Mouse (Mus musculus): ENCODE results near the gene Nqo2.

DNA sequence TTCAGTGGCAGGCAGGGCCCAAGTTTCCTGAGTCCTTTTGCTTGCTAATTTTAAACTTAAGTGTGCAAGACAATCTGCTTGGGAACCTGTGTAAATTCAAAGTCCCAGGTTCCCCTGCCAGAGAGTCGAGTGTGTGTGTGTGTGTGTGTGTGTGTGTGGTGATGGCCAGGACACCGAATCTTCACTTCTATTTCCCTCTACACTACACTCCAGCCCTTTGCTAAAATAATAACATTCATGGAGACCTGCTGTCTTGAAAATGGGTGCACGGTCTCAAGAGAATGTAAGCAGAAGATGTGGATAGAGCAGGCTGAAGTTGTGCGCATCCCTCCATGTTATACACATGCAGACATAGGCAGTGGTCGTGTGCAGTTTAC, 73.6 kb downstream of the Nqo2 start:
- TF ChIP-seq CTCF (IDR thresholded peaks at IDR 0.05; ENCODE audit: low read depth, low read length) (no peak), POLR2A (IDR thresholded peaks at IDR 0.05; ENCODE audit: borderline replicate concordance, low read depth, low read length) (no peak)
